Mouse (Mus musculus) heart, adult 2 months (tissue): Measurements from ENCODE around the gene Brd1.

Experiments
- CTCF ChIP-seq: fragments of 200-600 bp; IDR thresholded peaks from 2 replicates; pipeline ENCODE4 v1.8.1; 2022; ENCODE audit warnings: antibody characterized with exemption, mild to moderate bottlenecking, moderate library complexity
- EP300 ChIP-seq: fragments of 200-500 bp; IDR thresholded peaks from 2 replicates; pipeline ENCODE4 v1.6.1; 2011; ENCODE audit warnings: low read depth, low read length, control low read depth; ENCODE audit not compliant: insufficient read depth
- POLR2A ChIP-seq: fragments of 200-500 bp; IDR thresholded peaks from 2 replicates; pipeline ENCODE4 v1.6.1; 2011; ENCODE audit warnings: mild to moderate bottlenecking, low read depth, low read length, control low read depth; ENCODE audit not compliant: insufficient read depth

DNA sequence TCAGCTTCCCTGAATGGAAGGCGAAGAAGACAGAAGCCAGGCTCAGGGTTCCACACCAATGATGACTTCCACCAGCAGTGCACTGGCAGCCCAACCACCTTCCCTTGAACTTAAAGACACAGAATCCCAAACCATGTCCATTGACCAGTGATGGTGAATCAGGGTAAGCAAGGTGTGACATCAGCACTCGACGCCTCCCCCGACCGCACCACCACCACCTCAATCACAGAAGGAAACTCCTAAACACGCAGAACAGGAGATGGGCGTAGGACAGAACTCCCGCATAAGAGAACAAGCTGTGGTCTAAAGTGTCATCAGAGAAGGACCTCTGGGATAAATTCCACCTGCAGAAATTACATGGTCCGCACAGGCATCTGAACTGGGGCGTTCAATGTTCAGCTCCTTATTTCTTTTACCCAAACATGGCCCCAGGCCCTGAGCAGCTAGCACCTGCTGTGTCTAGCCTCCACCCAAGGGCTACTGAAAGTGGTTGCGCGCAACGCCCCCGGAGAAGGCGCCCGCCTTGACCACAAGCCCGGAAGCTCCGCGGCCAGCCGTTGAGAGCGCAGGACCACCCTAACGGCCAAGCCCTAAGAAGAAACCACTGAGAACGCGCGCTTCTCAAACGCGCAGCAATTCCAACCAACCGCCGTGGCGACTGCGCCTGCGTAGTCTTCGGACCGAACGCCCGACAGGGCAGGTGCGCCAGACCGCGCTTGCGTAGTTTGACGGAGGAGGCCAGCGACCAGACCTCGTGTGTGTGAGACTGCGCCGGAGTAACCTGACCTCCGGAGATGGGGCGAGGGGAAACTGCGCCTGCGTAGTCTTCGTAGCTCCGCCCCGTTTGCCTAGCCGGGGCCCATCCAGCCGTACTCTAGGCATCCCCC is 16.9 kb upstream of the Brd1 start:
- TF ChIP-seq POLR2A: peak; percentile 88
- no peak for TF ChIP-seq CTCF
- TF ChIP-seq EP300: peak; percentile 74
